Mouse (Mus musculus): ENCODE measurements around the gene Foxb1.

Gene Foxb1

DNA sequence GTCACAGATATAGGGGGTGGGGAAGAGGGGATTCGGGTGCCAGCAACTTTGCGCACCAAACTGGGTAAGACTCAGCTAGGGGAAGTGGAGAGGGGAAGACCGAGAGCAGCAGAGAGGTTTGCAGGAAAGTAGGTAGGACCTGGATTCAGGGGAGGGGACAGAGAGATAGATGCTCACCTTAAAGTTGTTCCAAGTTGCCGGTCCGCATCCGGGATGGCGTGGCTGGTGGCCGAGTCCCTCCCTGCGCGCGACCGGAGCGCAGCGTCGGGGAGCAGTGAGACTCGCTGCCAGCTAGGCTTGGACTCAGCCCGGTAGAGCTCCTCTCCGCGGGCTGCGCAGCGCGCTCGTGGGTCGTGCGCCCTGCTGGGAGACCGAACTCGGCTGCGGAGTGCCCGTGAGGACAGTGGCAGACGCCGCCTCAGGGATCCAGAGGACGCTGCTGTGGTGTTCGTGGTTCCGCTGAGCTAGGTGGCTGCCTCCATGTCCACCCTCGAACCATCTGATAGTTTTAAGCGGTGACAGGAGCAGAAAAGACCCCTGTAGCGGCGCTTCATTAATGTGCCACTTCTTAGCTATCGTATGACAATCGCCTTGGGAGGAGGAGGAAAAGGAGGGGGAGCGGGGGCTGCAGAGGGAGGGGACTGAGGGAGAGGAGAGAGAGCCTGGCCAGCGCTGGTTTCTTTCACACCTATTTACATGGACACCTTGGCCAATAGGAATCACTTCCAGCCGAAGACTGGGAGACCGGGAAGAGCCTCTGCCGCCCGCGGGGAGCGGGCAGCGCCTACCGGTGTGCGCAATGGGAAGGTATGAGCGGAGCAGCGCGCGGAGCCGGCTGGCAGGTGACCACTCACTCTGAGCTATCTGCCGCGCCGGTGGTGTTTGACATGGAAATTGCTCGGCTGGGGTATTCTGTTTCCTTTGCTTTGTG, at the start of gene Foxb1:
TSS of gene Foxb1 (minus strand) at position 570 of the 931 bp plus-strand sequence.
- no peak for DNase-seq (ENCODE audit: low spot score in 2 of 2)

DNA sequence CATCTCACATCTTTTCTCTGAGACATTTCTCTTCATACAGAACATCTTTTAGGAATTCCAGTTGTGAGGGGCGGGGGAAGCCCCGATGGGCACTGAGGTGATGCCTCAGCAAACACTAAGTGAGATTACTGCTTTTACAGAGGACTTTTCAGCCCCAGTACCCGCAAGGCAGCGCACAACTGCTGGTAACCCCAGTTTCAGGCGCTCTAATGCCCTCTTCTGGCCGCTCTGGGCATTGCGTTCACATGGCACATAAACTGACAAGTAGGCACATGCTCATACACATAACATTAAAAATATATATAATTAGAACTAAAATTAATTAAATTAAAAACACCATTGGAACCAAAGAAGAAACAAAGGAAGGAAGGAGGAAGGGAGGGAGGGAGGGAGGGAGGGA, 29.8 kb upstream of the Foxb1 start:
- no peak for DNase-seq (ENCODE audit: low spot score in 2 of 2)

- no peak for DNase-seq (ENCODE audit: low spot score in 2 of 2)
Measured at GRCm38 (mm10) chr9:69779996-69780395, 19.3 kb upstream of the Foxb1 start.

- no peak for DNase-seq (ENCODE audit: low spot score in 2 of 2)
Measured at GRCm38 (mm10) chr9:69769949-69770585, 9.3 kb upstream of the Foxb1 start.

- no peak for DNase-seq (ENCODE audit: low spot score in 2 of 2)
Measured at GRCm38 (mm10) chr9:69769091-69769948, 8.6 kb upstream of the Foxb1 start.

DNA sequence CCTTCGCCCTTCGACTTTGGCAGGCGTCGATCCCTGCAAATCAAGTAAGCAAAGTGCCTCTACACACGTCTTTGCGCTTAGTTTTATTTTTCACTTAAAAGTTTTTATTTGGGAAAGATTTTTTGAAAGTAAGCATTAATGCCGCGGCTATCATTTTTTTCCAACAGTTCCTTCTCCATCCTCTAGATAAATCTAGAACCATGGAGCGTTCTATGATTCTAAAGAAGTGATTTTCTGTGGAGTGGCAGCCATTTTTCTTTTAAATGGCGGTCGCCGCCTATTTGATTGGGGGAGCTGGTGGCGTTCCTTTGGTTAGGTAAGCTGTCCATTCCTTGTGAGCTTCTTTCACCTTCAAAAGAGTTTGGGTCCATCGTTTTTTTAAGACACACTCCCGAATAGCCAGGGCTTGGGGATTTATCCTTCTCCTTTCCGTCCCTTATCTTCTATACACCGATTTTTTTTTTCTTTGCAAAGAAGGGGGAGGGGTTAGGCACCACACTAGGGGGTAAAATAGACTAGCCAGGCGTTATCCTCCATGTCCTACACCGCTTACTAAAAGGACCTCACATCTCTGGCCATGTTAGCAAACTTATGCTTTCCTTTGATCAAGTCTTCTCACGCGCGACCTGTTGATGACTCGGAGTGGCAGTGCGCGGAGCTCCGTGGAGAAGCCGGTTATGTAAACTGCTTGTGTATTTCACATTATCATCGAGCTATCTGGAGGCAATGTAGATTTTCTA, 7.6 kb upstream of the Foxb1 start:
- no peak for DNase-seq (ENCODE audit: low spot score in 2 of 2)

DNA sequence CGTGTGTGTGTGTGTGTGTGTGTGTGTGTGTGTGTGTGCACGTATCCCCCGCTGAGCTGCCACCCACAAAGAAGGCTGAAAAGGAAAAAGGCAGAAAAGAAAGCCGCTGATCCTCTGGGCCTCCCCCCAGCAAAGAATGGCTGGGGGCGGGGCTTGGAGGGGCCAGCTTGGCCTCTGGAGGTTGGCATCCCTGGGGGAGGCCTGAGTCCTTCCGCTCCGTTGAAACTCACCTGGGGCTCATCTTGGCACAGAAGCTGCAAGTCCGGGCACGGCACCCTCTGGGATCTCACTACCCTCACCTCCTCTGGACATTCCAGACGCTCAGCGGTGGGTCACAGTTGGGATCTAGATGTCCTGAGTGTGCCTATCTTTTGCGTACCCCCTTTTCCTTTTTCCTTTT, 6.7 kb upstream of the Foxb1 start:
- no peak for DNase-seq (ENCODE audit: low spot score in 2 of 2)

- no peak for DNase-seq (ENCODE audit: low spot score in 2 of 2)
Measured at GRCm38 (mm10) chr9:69766936-69767335, 6.2 kb upstream of the Foxb1 start.

DNA sequence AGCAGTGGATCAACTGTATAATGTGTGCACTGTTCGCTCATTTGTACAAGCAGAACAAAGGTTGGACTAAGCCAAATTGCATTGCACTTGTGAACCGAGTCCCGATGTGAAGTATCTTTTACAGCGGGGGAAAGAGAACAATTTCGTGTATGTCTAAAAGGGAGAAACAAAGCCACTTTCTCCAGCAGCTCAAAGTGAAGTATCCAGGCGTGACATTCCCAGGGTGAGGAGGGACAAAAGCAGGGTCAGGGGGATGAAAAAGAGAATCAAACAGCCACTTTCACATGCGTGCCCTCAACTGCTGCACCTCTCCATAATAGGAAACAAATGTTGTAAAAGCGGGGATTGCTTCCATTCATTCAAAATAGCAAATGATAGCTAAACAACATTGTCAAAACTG, 5.6 kb upstream of the Foxb1 start:
- DNase-seq (ENCODE audit: low spot score in 2 of 2): no peak

GRCm38 (mm10) chr9:69765483-69766050, 4.8 kb upstream of the Foxb1 start:
- no peak for DNase-seq (ENCODE audit: low spot score in 2 of 2)

DNA sequence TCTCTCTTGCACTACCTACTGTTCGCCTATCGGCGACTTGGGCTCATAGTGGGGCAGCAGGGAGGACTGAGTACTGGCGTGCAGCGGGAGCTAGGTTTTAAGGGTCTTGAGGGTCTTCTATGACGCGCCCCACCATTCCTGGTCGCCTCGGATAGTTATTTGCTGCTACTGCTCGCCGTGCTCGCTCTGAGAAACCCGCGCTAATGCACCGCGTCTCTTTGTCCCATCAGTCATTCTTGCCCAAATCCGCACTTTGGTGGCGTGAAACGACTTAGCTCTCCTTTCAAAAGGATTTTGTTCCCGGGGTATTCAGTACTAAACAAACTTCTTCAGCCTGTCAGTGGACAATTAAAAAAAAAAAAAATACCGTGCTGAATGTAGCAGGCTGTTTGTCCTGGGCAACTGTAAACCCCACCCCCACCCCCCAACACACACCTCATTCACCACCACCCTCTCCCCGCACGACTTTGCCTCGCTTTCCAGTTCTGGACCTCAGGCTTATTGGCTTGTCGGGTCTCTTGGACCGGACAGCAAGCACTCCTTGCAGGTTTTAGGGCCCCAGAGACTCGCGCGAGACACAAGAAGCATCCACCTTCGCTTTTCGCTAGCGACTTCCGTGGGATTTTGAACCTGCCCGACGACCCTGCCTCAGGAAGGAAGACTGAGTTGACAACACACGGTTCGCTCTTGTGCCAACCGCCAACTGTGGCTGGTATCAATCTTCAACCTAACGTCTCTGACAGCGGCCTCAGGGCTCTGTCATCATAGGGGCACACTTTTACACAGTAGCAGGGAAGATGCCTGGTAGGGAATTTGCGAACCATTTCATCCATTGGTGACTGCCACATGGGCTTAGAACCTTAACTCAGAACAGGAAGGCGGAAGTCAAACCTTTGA, 4.1 kb upstream of the Foxb1 start:
- no peak for DNase-seq (ENCODE audit: low spot score in 2 of 2)

GRCm38 (mm10) chr9:69763681-69764585, 3.2 kb upstream of the Foxb1 start:
- DNase-seq (ENCODE audit: low spot score in 2 of 2): no peak

DNA sequence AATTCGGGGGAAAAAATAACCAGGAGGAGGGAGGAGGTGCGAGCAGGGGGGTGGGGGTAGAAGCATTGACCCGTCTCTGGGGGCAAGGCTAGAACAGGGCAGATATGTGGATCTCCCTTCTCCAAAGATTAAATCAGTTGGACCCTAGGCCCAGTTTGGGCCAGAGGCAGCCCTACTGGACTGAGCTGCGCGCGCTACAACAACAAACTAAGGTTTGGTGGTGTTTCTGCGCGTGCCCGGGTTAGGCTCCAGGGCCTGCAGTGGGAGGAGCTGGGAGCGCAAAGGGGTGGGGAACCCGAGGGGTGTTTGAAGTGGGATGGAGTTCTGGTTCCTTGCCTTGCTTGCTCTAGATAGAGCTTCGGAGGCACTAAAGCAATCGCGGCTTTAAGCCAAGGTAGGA, 2.0 kb upstream of the Foxb1 start:
- no peak for DNase-seq (ENCODE audit: low spot score in 2 of 2)

- no peak for DNase-seq (ENCODE audit: low spot score in 2 of 2)
Measured at GRCm38 (mm10) chr9:69762221-69762620, 1.5 kb upstream of the Foxb1 start.

- no peak for DNase-seq (ENCODE audit: low spot score in 2 of 2)
Measured at GRCm38 (mm10) chr9:69761569-69761968, 829 bp upstream of the Foxb1 start.

DNA sequence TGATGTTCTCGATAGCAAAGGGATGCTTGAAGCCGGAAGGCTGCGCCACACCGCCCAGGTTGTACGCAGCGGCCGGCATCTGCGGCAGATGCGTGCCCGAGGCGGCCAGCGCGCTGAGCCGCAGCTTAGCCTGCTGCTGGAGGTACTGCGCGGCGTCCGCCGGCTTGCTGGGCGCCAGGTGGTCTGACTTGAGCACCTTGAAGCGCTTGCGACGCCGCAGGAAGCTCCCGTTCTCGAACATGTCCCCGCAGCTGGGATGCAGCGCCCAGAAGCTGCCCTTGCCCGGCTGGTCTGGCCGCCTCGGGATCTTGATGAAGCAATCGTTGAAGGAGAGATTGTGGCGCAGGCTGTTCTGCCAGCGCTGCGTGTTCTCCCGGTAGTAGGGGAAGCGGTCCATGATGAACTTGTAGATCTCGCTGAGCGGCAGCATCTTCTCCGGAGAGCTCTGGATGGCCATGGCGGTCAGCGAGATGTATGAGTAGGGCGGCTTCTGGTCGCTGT, 969 bp downstream of the Foxb1 start:
- DNase-seq (ENCODE audit: low spot score in 2 of 2): no peak

GRCm38 (mm10) chr9:69758946-69759615, 1.7 kb downstream of the Foxb1 start:
- DNase-seq (ENCODE audit: low spot score in 2 of 2): no peak

DNA sequence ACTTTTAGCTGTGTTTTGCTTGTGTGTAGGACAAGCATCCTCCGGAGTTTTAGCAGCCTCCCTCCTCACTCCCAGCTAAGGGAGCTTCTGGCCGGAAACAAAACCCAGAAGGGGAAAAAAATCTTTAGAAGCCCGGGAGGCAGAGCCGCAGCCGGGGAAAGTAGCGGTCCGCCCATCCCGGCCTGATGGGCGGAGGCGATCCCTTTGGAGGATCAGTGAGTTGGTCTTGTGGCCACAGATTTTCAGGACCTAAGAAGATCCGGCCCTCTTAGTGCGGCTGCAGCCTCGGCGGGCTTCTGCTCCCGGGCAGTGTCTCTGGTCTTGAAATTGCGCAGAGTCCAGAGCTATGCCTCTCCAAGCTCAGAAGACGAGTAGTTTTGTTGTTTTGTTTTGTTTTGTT, 2.2 kb downstream of the Foxb1 start:
- no peak for DNase-seq (ENCODE audit: low spot score in 2 of 2)

Data from urinary bladder, adult 18-20 months (tissue).